Mouse (Mus musculus) C2C12 (cell line): ENCODE data around the gene Oip5. TPM values are rescaled to one million over a fixed set of nuclear protein-coding genes. Genes with fewer than 3 reads are reported as not detected.
"Not testable (repeated sequence)": the region's sequence is repeated elsewhere in the genome, so short reads cannot be mapped to it uniquely, and the experiment has no call there.

Experiments used
- H3K27me3 ChIP-seq: one replicate; pipeline ENCODE4 v1.6.1; 2011; ENCODE audit not compliant: control insufficient read depth, insufficient read depth, insufficient read length
- H3K36me3 ChIP-seq: one replicate; pipeline ENCODE4 v1.6.1; 2011; ENCODE audit not compliant: control insufficient read depth, insufficient read depth
- H3K4me3 ChIP-seq: one replicate; pipeline ENCODE4 v1.5.1; 2011; ENCODE audit warnings: mild to moderate bottlenecking, control low read depth; ENCODE audit not compliant: poor library complexity, insufficient read depth, severe bottlenecking
- H3K79me2 ChIP-seq: one replicate; pipeline ENCODE4 v1.6.1; 2011; ENCODE audit not compliant: control insufficient read depth, insufficient read depth
- H3K79me3 ChIP-seq: one replicate; pipeline ENCODE4 v1.6.1; 2011; ENCODE audit warnings: low read depth, control low read depth
- H3ac ChIP-seq: one replicate; pipeline ENCODE3; 2011; ENCODE audit warnings: low read depth; ENCODE audit not compliant: control insufficient read depth, insufficient read length
- CEBPB ChIP-seq: IDR thresholded peaks from one replicate; pipeline ENCODE4 v1.6.1; 2011; ENCODE audit warnings: low read depth, mild to moderate bottlenecking, control low read depth, moderate library complexity
- CTCF ChIP-seq: IDR thresholded peaks from one replicate; pipeline ENCODE4 v1.5.1; 2011; ENCODE audit not compliant: control insufficient read depth, insufficient read depth, insufficient read length
- FOSL1 ChIP-seq: IDR thresholded peaks from one replicate; pipeline ENCODE4 v1.8.0; 2011; ENCODE audit warnings: mild to moderate bottlenecking, low read length; ENCODE audit not compliant: poor library complexity, insufficient read depth, severe bottlenecking
- MAX ChIP-seq: IDR thresholded peaks from one replicate; pipeline ENCODE4 v1.6.1; 2011; ENCODE audit warnings: mild to moderate bottlenecking, control low read depth
- MYOD1 ChIP-seq: IDR thresholded peaks from one replicate; pipeline ENCODE4 v1.6.1; 2011; ENCODE audit warnings: low read depth; ENCODE audit not compliant: control insufficient read depth, insufficient read length
- MYOG ChIP-seq: IDR thresholded peaks from one replicate; pipeline ENCODE4 v1.6.1; 2011; ENCODE audit not compliant: control insufficient read depth, insufficient read length; ENCODE audit errors: extremely low read depth
- USF1 ChIP-seq: IDR thresholded peaks from one replicate; pipeline ENCODE4 v1.6.1; 2011; ENCODE audit warnings: low read depth, mild to moderate bottlenecking, control low read depth, moderate library complexity
- polyA plus RNA-seq: library from polyadenylated mRNA; unstranded; fragments of >200 nt; fragmentation: generic; extraction: Trizol; gene quantifications from one replicate; pipeline ENCODE4 v1.2.1, GENCODE M21; 2012; ENCODE audit warnings: missing spikeins

Gene Oip5
- polyA plus RNA-seq, 1 experiment: 9.0 TPM

DNA sequence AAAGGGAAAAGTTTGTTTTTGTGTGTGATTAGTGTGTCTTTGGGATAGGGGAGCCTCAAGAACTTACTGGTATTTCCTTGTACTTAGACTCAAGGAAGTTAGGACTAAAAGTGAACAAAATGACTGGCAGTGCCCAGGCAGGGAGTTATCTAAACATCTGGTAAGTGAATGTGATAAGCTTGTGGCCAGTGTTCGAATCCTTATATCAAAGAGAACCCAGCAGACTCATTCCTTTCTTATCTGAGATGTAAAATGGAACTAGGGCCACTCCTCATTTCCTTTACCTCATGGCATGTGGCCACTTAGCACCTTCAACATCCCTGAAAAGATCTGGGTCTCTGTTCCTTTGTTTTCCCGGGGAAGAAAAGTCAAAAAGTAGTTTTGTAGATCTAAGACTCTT is 14.4 kb downstream of the Oip5 start:
- no peak overlapping the region for H3K4me3 ChIP-seq
- peaks cover 62% of the 10 kb centered on the region for H3K79me2 ChIP-seq
- H3K36me3 ChIP-seq: peaks cover 90% of the 10 kb centered on the region
- no peak overlapping the region for H3ac ChIP-seq
- TF ChIP-seq USF1 (no peak), FOSL1 (no peak), CTCF (no peak), CEBPB (no peak), MYOD1 (no peak)
- H3K79me3 ChIP-seq: peaks cover 14% of the 10 kb centered on the region
- no peaks in the 10 kb centered on the region for H3K27me3 ChIP-seq

DNA sequence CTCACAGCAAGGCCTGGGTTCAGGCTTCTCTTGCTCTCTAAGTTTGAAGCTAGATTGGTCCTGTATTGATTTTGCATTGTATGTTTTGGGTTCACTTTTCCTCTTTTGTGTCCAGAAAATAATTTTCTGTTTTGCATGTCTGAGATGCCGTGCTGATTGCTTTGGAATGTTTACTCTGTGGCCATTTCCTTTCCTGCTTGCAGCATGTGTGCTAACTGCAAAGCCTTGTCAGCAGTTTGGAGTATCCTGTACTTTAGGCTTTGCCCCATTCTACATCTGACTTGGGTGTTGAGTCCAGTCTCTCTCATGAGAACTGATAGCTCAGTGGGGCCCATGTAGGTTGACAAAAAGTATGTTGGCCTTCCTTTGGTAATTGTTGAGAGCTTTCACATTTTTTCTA is 15.8 kb downstream of the Oip5 start:
- no peak overlapping the region for H3ac ChIP-seq
- TF ChIP-seq MAX (no peak), USF1 (no peak), MYOG (no peak), CTCF (no peak), MYOD1 (no peak), CEBPB (no peak), FOSL1 (no peak)
- peaks cover 92% of the 10 kb centered on the region for H3K36me3 ChIP-seq
- peaks cover 76% of the 10 kb centered on the region for H3K79me2 ChIP-seq
- no peaks in the 10 kb centered on the region for H3K27me3 ChIP-seq
- H3K79me3 ChIP-seq: peaks cover 20% of the 10 kb centered on the region
- H3K4me3 ChIP-seq: no peak overlapping the region

DNA sequence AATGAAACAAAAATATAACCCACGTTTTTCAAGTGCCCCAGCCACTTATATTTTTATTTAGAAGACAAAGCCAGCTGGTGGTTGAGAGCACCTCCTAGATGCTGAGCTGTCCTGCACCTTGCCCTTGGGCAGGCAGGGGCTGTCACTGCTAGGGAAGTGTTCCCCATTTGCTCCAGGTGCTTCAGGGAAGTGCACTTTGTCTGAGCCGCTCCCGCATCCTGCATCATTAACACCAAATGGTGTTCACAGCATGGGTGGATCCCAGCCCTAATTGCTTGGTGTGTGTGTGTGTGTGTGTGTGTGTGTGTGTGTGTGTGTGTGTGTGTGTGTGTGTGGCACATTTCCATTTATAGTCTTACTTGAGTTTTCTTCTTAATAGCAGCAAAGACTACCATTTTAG is 16.7 kb downstream of the Oip5 start:
- not testable (repeated sequence) for H3K27me3 ChIP-seq, H3K4me3 ChIP-seq, H3ac ChIP-seq
- peaks cover 93% of the 10 kb centered on the region for H3K36me3 ChIP-seq
- peaks cover 21% of the 10 kb centered on the region for H3K79me3 ChIP-seq
- peaks cover 81% of the 10 kb centered on the region for H3K79me2 ChIP-seq

DNA sequence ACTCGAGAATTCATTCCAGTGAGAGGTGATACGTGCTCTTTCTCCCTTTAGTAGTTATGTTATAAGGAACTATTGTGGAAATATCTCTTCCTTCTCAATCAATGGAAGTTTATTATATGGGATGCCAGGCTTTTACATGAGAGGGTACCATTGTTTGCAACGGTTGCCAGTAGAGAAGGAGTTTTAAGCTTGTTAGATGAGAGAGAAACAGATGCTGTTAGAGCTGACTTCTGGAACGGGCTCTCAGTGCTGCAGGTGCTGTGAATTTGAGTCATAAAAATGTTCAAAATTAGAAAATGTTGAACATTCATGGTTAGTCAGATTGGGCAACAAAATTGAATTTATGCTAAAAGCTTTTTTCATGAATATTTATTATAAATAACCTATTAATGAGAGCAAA is 17.2 kb downstream of the Oip5 start:
- Histone ChIP-seq H3K79me3 (peaks cover 23% of the 10 kb centered on the region), H3K4me3 (no peak overlapping the region), H3ac (no peak overlapping the region), H3K36me3 (peaks cover 93% of the 10 kb centered on the region), H3K27me3 (no peaks in the 10 kb centered on the region), H3K79me2 (peaks cover 86% of the 10 kb centered on the region)
- TF ChIP-seq MYOG (no peak), MYOD1 (no peak), CTCF (no peak), MAX (no peak), USF1 (no peak), CEBPB (no peak), FOSL1 (no peak)

DNA sequence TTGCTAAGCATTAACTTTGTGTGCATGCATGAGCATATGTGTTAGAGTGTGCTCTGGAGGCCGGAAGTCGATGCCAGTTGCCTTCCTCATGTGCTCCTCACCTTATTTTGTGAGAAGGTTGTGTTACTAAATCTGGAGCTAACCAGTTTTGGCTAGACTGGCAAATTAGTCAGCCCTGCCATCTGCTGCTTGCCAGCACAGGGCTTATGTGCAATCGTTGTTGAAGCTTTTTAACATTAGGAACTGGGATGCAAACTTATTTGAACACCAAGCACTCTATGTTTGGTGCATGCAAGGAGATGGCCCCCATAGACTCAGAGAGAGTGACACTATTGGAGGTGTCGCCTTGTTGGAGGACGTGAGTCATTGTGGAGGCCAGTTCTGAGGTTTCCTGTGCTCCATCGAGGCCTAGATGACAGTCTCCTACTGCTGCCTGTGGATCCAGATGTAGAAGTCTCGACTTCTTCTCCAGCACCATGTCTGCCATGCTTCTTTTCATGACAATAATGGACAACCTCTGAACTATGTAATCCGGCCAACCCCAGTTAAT is 21.4 kb downstream of the Oip5 start:
- Histone ChIP-seq H3K79me2 (peaks cover 76% of the 10 kb centered on the region), H3K4me3 (no peak overlapping the region), H3K27me3 (no peaks in the 10 kb centered on the region), H3K36me3 (peaks cover 60% of the 10 kb centered on the region), H3ac (no peak overlapping the region), H3K79me3 (peaks cover 32% of the 10 kb centered on the region)
- TF ChIP-seq CEBPB (no peak), MYOG (no peak)

DNA sequence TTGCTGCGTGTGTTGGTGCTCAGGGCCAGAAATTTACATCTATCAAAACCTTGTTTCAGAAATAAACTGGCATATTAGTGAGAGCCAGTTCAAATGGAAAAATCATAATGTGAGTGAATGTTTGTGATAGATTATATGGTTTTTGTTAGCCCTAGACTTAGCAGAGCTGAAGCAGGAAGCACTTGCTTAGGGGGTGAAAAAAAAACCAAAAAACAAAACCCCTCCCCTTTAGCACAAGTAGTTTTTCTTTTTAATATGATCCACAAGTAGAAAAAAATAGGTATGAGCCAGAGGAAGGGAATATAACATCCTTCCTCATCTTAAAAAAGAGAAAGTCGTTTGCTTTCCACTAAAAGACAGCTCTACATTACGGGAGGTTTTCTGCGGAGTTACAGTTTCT is 23.0 kb downstream of the Oip5 start:
- Histone ChIP-seq H3K27me3 (no peaks in the 10 kb centered on the region), H3ac (no peak overlapping the region), H3K4me3 (peak overlapping the region; percentile 84), H3K79me2 (peaks cover 60% of the 10 kb centered on the region), H3K36me3 (peaks cover 45% of the 10 kb centered on the region), H3K79me3 (peaks cover 27% of the 10 kb centered on the region)
- no peak for TF ChIP-seq MAX
- TF ChIP-seq CTCF: no peak
- no peak for TF ChIP-seq FOSL1
- no peak for TF ChIP-seq CEBPB
- no peak for TF ChIP-seq USF1
- no peak for TF ChIP-seq MYOG
- no peak for TF ChIP-seq MYOD1
